Mouse (Mus musculus) kidney, adult 2 months (tissue): ENCODE measurements around the gene Micu1.

Experiments
- CTCF ChIP-seq: fragments of 200-500 bp; conservative IDR thresholded peaks from 2 replicates; pipeline ENCODE4 v1.5.1; 2011; ENCODE audit warnings: low read depth, mild to moderate bottlenecking, control low read depth, low read length, moderate library complexity, mixed read lengths; ENCODE audit not compliant: insufficient read depth, insufficient read length
- POLR2A ChIP-seq: fragments of 200-500 bp; IDR thresholded peaks from one replicate; pipeline ENCODE4 v1.6.1; 2011; ENCODE audit warnings: low read depth, low read length, control low read depth

DNA sequence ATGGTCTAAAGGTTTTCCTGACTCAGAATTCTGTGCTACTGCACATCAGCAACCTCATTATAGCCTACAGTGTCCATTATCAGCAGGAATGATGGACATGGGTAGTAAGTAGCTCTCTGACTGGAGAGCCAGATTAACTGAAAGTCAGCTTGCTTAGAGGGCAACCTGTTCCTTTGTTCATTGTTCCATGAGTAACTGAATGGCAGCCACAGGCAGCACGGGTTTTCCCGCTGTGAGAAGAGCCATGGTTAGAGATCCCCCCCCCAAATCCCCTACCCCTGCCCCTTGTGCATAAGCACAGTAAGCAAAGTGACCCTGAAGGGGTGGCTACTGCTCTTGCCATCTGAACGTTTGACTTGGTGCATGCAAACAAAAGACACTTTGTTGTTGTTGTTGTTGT is 78.4 kb downstream of the Micu1 start:
- no peak for TF ChIP-seq POLR2A
- no peak for TF ChIP-seq CTCF
